In the genomic region with DNA sequence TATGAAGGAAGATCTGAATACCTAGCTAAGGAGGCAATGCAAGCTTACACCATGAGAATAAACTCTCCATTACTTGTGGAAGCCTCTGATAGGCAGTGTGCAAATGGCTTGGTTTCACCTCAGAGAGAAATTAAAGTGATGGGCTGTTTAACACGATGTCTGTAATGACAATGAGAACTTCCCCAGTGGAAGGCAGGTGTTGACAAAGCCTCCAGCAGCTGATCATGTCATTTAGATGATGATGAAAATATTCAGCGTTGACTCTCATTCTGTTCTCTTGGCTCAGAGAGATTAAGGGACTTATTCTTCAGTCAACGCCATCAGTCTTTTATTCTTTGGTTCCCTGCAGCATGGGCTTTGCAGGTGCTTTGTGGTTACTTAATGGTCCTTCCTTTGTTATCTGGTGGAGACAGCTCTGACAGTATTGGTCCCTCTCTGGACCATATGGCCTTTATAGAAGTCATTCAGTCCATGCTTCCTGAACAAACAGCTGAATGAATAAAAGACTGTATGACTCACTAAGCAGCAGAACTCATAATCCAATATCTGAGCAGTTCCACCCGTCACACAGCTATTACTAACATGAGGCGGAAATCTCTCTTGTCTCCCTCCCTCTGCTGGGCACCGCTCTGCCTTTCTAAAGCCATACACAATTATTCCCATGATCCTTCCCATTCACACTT, we compare ENCODE assay signal across 19 mouse cellular contexts.
A peak's percentile ranks its signal among the peaks of the same experiment; 100 is the strongest.
DNase-seq lines count a peak whose midpoint lies in the region; ATAC-seq and TF ChIP-seq lines count a peak whose summit lies in the region.
"Had no signal": no experiment of that assay in that cellular context is flagged by ENCODE, and none has a peak within 500 bp of the region (broad histone marks: within the 10 kb centered on the region; RNA-seq: fewer than 3 reads in every experiment).

No protein-coding gene starts in this region.

- H3K4me1 ChIP-seq in forebrain, embryonic 14.5 days (ENCODE audit: control insufficient read depth, insufficient read depth, low read length) = no peaks in the 10 kb centered on the region
- H3K4me1 ChIP-seq in forebrain, embryonic 13.5 days = no peaks in the 10 kb centered on the region
- H3K4me1 ChIP-seq: embryonic facial prominence, embryonic 15.5 days; hindbrain, embryonic 12.5 days had no signal

- no peaks in the 10 kb centered on the region for H3K36me3 ChIP-seq in forebrain, embryonic 14.5 days (ENCODE audit: control insufficient read depth, insufficient read depth, low read length)
- H3K36me3 ChIP-seq in forebrain, embryonic 13.5 days (ENCODE audit: poor library complexity, severe bottlenecking) = no peaks in the 10 kb centered on the region
- H3K36me3 ChIP-seq in myocyte (ENCODE audit: control insufficient read depth, insufficient read depth) = no peaks in the 10 kb centered on the region
- H3K36me3 ChIP-seq: embryonic facial prominence, embryonic 15.5 days; hindbrain, embryonic 12.5 days; lung, embryonic 15.5 days had no signal

- WGBS in forebrain, embryonic 14.5 days = 56% methylated on average over 6 of the region's 6 CpGs
- 60% methylated on average over 6 of the region's 6 CpGs for WGBS in forebrain, embryonic 13.5 days

- H3K4me3 ChIP-seq in forebrain, embryonic 14.5 days (ENCODE audit: low read depth, low read length) = no peak overlapping the region
- no peak overlapping the region for H3K4me3 ChIP-seq in forebrain, embryonic 13.5 days
- no peak overlapping the region for H3K4me3 ChIP-seq in layer of hippocampus, adult 2 months
- no peak overlapping the region for H3K4me3 ChIP-seq in myocyte
- H3K4me3 ChIP-seq: embryonic facial prominence, embryonic 15.5 days; hindbrain, embryonic 12.5 days; lung, embryonic 15.5 days had no signal

- DNase-seq in forebrain, embryonic 14.5 days (ENCODE audit: low spot score) = peak; percentile 5
- DNase-seq in layer of hippocampus, adult 2 months (ENCODE audit: low spot score in 2 of 2) = peak in 1 of 2 experiments; percentile 17
- no peak for DNase-seq in layer of hippocampus, adult 8-10 months (ENCODE audit: low spot score in 2 of 2)
- DNase-seq in MN1 (ENCODE audit: low spot score) = peak; percentile 57
- no peak for DNase-seq in yolk sac, embryonic 10.5 days (ENCODE audit: low spot score)
- no peak for DNase-seq in kidney, adult 8-10 months
- DNase-seq: adrenal gland, adult 2 months; cerebellum, adult 11-12 months; gastrocnemius, postnatal 14 days; kidney, postnatal 10 days; thymus, postnatal 14 days had no signal

- no peak for TF ChIP-seq POLR2A in myocyte (IDR thresholded peaks at IDR 0.05; ENCODE audit: insufficient read length, low read depth)

- H3K4me2 ChIP-seq in forebrain, embryonic 14.5 days (ENCODE audit: low read length) = no peak overlapping the region
- no peak overlapping the region for H3K4me2 ChIP-seq in forebrain, embryonic 13.5 days
- H3K4me2 ChIP-seq in myocyte (ENCODE audit: low read depth) = peak overlapping the region; percentile 43
- H3K4me2 ChIP-seq: embryonic facial prominence, embryonic 15.5 days; heart, embryonic 11.5 days; hindbrain, embryonic 12.5 days; liver, embryonic 11.5 days; lung, embryonic 15.5 days had no signal

- ATAC-seq in forebrain, embryonic 14.5 days = no peak
- ATAC-seq in forebrain, embryonic 13.5 days = no peak
- ATAC-seq: intestine, postnatal 0 days had no signal

- no peaks in the 10 kb centered on the region for H3K9me3 ChIP-seq in forebrain, embryonic 14.5 days (replicated peaks; ENCODE audit: control insufficient read depth, low read length)
- no peaks in the 10 kb centered on the region for H3K9me3 ChIP-seq in forebrain, embryonic 13.5 days (replicated peaks)
- H3K9me3 ChIP-seq: embryonic facial prominence, embryonic 15.5 days; hindbrain, embryonic 12.5 days; lung, embryonic 15.5 days had no signal

- no peaks in the 10 kb centered on the region for H3K27me3 ChIP-seq in forebrain, embryonic 14.5 days (replicated peaks; ENCODE audit: control insufficient read depth, insufficient read depth, low read length)
- H3K27me3 ChIP-seq in forebrain, embryonic 13.5 days = no peaks in the 10 kb centered on the region
- H3K27me3 ChIP-seq in myocyte (ENCODE audit: control insufficient read depth, insufficient read depth, insufficient read length) = no peaks in the 10 kb centered on the region
- H3K27me3 ChIP-seq: embryonic facial prominence, embryonic 15.5 days; hindbrain, embryonic 12.5 days; lung, embryonic 15.5 days had no signal

- no peak overlapping the region for H3ac ChIP-seq in myocyte (ENCODE audit: control insufficient read depth, insufficient read length)

- TF ChIP-seq CTCF in layer of hippocampus, adult 2 months (conservative IDR thresholded peaks at IDR 0.05) = no peak

- no peaks in the 10 kb centered on the region for H3K79me2 ChIP-seq in myocyte (ENCODE audit: control insufficient read depth, insufficient read depth)

- H3K27ac ChIP-seq in forebrain, embryonic 14.5 days (ENCODE audit: low read depth, low read length) = no peak overlapping the region
- H3K27ac ChIP-seq in forebrain, embryonic 13.5 days = no peak overlapping the region
- H3K27ac ChIP-seq in layer of hippocampus, adult 2 months = peak overlapping the region; percentile 0; the same call in 1 of the 2 replicates
- H3K27ac ChIP-seq: embryonic facial prominence, embryonic 15.5 days; hindbrain, embryonic 12.5 days; lung, embryonic 15.5 days had no signal

- H3K9ac ChIP-seq in forebrain, embryonic 14.5 days (ENCODE audit: low read length) = no peak overlapping the region
- H3K9ac ChIP-seq in forebrain, embryonic 13.5 days = no peak overlapping the region
- H3K9ac ChIP-seq: embryonic facial prominence, embryonic 15.5 days; hindbrain, embryonic 12.5 days; lung, embryonic 15.5 days had no signal

TF ChIP-seq in myocyte, 11 proteins besides CTCF, POLR2A, EP300 and RAD21:
- TF ChIP-seq USF1 (IDR thresholded peaks at IDR 0.05; ENCODE audit: low read depth) (no peak), REST (IDR thresholded peaks at IDR 0.05; ENCODE audit: insufficient read depth, insufficient read length) (no peak), TCF3 (IDR thresholded peaks at IDR 0.05; ENCODE audit: insufficient read length, low read depth) (no peak), CEBPB (IDR thresholded peaks at IDR 0.05; ENCODE audit: insufficient read depth, poor library complexity, severe bottlenecking) (no peak), MYOD1 (IDR thresholded peaks at IDR 0.05; ENCODE audit: control insufficient read depth in 1 of 3, insufficient read length in 2 of 3, low read depth in 2 of 3) (peak; percentile 63 to 86 (median 81)), TCF12 (IDR thresholded peaks at IDR 0.05; ENCODE audit: insufficient read depth, poor library complexity, severe bottlenecking) (peak; percentile 1), MYOG (IDR thresholded peaks at IDR 0.05; ENCODE audit: control insufficient read depth in 1 of 3, insufficient read depth in 1 of 3, insufficient read length in 2 of 3, low read depth in 2 of 3) (no peak), MAX (IDR thresholded peaks at IDR 0.05; ENCODE audit: low read depth) (no peak), SRF (IDR thresholded peaks at IDR 0.05; ENCODE audit: control insufficient read depth, insufficient read length, low read depth) (no peak), POLR2AphosphoS2 (IDR thresholded peaks at IDR 0.05; ENCODE audit: insufficient read length, low read depth) (no peak), E2F4 (IDR thresholded peaks at IDR 0.05; ENCODE audit: insufficient read depth) (no peak)

Comparison
In these comparisons a context has a peak if more than half of its experiments do, and no peak if none do; other contexts are left out.
1. DNase-seq: peak in forebrain, embryonic 14.5 days (single experiment) and MN1 (single experiment); none in layer of hippocampus, adult 8-10 months (0 of 2), yolk sac, embryonic 10.5 days (single experiment) and kidney, adult 8-10 months (0 of 2).